Mouse (Mus musculus): ENCODE measurements around the gene Kif17. TPM values are rescaled to one million over a fixed set of nuclear protein-coding genes. Genes with fewer than 3 reads are reported as not detected.

Kif17 gene
- polyA plus RNA-seq, 1 experiment from 2014 or later: 0.37 TPM

DNA sequence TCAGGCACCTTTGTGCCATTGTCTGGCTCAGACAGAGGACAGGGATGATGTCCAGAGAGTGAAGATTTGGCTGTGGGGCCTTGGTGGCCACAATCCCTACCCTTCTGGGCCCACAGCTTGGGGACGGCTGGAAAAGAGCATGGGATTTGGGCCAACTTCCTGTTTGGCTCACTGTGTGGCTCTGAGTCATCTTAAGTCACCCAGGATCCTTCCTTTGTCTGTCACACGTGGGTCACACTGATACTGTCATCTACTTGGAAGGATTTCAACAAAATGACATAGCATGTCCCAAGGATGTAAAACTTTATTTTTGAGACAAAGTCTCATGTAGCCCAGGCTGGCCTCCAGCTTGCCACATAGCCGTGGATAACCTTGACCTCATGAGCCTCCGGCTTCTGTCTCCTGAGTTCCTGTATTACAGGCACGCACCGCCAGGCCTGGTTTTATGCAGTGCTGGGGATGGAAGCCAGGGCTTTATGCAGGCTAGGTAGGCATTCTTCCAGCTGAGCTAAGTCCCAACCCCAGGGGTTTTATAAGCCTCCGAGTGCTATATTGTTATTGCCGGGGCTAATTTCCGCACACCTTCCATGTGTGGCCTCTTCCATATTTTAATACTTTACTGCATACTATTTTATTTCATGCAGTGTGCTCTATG is 94.8 kb downstream of the Kif17 start:
- 62% methylated on average over 9 of the region's 9 CpGs for WGBS
- Histone ChIP-seq H3K4me3 (ENCODE audit: low read depth, low read length) (no peak overlapping the region), H3K4me2 (replicated peaks; ENCODE audit: low read depth, low read length) (no peak overlapping the region), H3K4me1 (ENCODE audit: insufficient read depth, low read depth, low read length) (no peaks in the 10 kb centered on the region), H3K27ac (ENCODE audit: low read length) (no peak overlapping the region), H3K9ac (replicated peaks; ENCODE audit: low read depth) (no peak overlapping the region), H3K9me3 (ENCODE audit: low read length) (no peaks in the 10 kb centered on the region), H3K27me3 (replicated peaks; ENCODE audit: insufficient read depth, low read length) (no peaks in the 10 kb centered on the region), H3K36me3 (ENCODE audit: insufficient read depth, low read length) (no peaks in the 10 kb centered on the region)
- peak; percentile 80 for ATAC-seq
- TF ChIP-seq CTCF (IDR thresholded peaks at IDR 0.05) (no peak), EP300 (IDR thresholded peaks at IDR 0.05) (no peak)
- peak; percentile 45 for DNase-seq (ENCODE audit: low spot score)

DNA sequence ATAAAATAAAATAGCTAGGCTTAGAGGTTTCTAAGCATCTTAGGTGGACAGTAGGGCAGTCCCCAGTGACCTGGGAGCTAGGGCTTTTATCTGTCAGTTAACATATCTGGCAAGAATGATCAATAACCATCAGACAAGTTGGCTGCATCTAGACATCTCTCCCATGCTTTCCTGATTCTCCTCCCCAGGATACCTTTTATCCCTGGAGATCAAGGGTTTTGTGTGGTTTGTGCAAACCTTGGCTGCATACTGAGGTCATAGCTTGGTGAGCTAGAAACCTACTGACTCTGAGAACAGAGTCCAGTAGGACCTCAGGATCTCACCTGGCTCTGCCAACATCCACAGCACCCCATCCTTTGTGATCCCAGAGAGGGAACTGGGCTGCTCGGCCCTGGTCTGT is 97.0 kb downstream of the Kif17 start:
- WGBS: 65% methylated on average over 1 of the region's 1 CpGs
- no peak for ATAC-seq

DNA sequence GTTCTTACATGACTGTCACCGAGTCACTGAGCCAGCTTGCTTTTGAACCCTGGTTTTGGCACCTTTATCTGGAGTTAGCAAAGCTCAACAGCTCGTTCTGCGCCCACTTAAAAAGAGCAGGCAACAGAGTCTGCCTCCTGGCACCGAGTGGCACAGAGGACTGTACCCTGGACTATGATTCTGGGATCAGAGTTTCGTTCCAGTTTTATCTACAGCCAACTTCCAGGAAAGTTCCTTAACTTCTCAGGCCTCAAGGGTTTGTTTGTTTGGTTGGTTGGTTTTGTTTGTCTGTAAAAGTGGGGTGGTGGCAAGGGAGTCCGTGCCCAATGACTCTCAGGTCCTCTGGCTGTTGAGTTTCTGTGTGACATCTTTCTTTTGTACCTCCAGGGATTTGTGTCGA is 98.5 kb downstream of the Kif17 start:
- 56% methylated on average over 7 of the region's 7 CpGs for WGBS
- no peak for ATAC-seq

More for the DNA sequence above, 97.0 kb downstream of the Kif17 start:
- H3K36me3 ChIP-seq (ENCODE audit: insufficient read depth, low read length): no peaks in the 10 kb centered on the region
- TF ChIP-seq CTCF (IDR thresholded peaks at IDR 0.05): no peak
- no peak for TF ChIP-seq EP300 (IDR thresholded peaks at IDR 0.05)
- DNase-seq (ENCODE audit: low spot score): no peak
- no peak overlapping the region for H3K4me2 ChIP-seq (replicated peaks; ENCODE audit: low read depth, low read length)
- no peak overlapping the region for H3K27ac ChIP-seq (ENCODE audit: low read length)
- H3K27me3 ChIP-seq (replicated peaks; ENCODE audit: insufficient read depth, low read length): no peaks in the 10 kb centered on the region
- H3K4me1 ChIP-seq (ENCODE audit: insufficient read depth, low read depth, low read length): no peaks in the 10 kb centered on the region
- H3K9me3 ChIP-seq (ENCODE audit: low read length): no peaks in the 10 kb centered on the region; the same call in 1 of the 2 replicates
- no peak overlapping the region for H3K4me3 ChIP-seq (ENCODE audit: low read depth, low read length)
- H3K9ac ChIP-seq (replicated peaks; ENCODE audit: low read depth): no peak overlapping the region

More for the DNA sequence above, 98.5 kb downstream of the Kif17 start:
- Histone ChIP-seq H3K27ac (ENCODE audit: low read length) (no peak overlapping the region), H3K9me3 (ENCODE audit: low read length) (no peaks in the 10 kb centered on the region; the same call in 1 of the 2 replicates), H3K27me3 (replicated peaks; ENCODE audit: insufficient read depth, low read length) (no peaks in the 10 kb centered on the region), H3K36me3 (ENCODE audit: insufficient read depth, low read length) (no peaks in the 10 kb centered on the region), H3K4me3 (ENCODE audit: low read depth, low read length) (no peak overlapping the region), H3K4me1 (ENCODE audit: insufficient read depth, low read depth, low read length) (no peaks in the 10 kb centered on the region), H3K4me2 (replicated peaks; ENCODE audit: low read depth, low read length) (no peak overlapping the region), H3K9ac (replicated peaks; ENCODE audit: low read depth) (no peak overlapping the region)
- DNase-seq (ENCODE audit: low spot score): no peak
- TF ChIP-seq EP300 (IDR thresholded peaks at IDR 0.05) (no peak), CTCF (IDR thresholded peaks at IDR 0.05) (no peak)

Small RNA genes lying within 50 kb of the gene (microRNA-seq; reads per million reads assigned to microRNA genes)
- gene Gm27646 (not detected), gene Mir7019 (0.73 reads per million)

Other genes starting within 250 kb of the Kif17 start
- 129 and 135 TPM in 2 replicates for gene Hp1bp3, start 34.1 kb upstream of the Kif17 start, polyA plus RNA-seq (2015; fragmentation: Nextera tagmentation; extraction: Ambion mirVana)
- 0.14 and 0.18 TPM in 2 replicates for gene Sh2d5, start within 50 bp of the Kif17 start, polyA plus RNA-seq (2015; fragmentation: Nextera tagmentation; extraction: Ambion mirVana)
- gene Ddost, start 54.3 kb downstream of the Kif17 start, polyA plus RNA-seq (2015; fragmentation: Nextera tagmentation; extraction: Ambion mirVana): 184 and 195 TPM in 2 replicates
- gene Pink1, start 75.9 kb downstream of the Kif17 start, polyA plus RNA-seq (2015; fragmentation: Nextera tagmentation; extraction: Ambion mirVana): 129 and 144 TPM in 2 replicates
- 15.6 and 16.0 TPM in 2 replicates for gene Cda, start 117.6 kb downstream of the Kif17 start, polyA plus RNA-seq (2015; fragmentation: Nextera tagmentation; extraction: Ambion mirVana)
- 0.05 TPM in 1 of 2 replicates, not detected in the other for gene Fam43b, start 146.1 kb downstream of the Kif17 start, polyA plus RNA-seq (2015; fragmentation: Nextera tagmentation; extraction: Ambion mirVana)
- 12.3 and 13.1 TPM in 2 replicates for gene Mul1, start 184.2 kb downstream of the Kif17 start, polyA plus RNA-seq (2015; fragmentation: Nextera tagmentation; extraction: Ambion mirVana)
- 10.9 and 12.7 TPM in 2 replicates for gene Camk2n1, start 203.9 kb downstream of the Kif17 start, polyA plus RNA-seq (2015; fragmentation: Nextera tagmentation; extraction: Ambion mirVana)

Measured in lung, postnatal 0 days (tissue).